Mouse (Mus musculus): ENCODE measurements around the gene Ttc17.

The Ttc17 gene

GRCm38 (mm10) chr2:94378678-94379077 lies 27.8 kb downstream of the Ttc17 start:
- no peak for DNase-seq

- DNase-seq = peak; percentile 2 to 16
Measured at GRCm38 (mm10) chr2:94371093-94371492, 35.4 kb downstream of the Ttc17 start.

GRCm38 (mm10) chr2:94363821-94364220 lies 42.7 kb downstream of the Ttc17 start:
- no peak for DNase-seq

- peak; percentile 15 to 19 for DNase-seq
Measured at GRCm38 (mm10) chr2:94360398-94360973, 46.0 kb downstream of the Ttc17 start.

- no peak for DNase-seq
Measured at GRCm38 (mm10) chr2:94348165-94348591, 58.3 kb downstream of the Ttc17 start.

GRCm38 (mm10) chr2:94346746-94347145 lies 59.7 kb downstream of the Ttc17 start:
- no peak for DNase-seq

GRCm38 (mm10) chr2:94344624-94345023 lies 61.9 kb downstream of the Ttc17 start:
- no peak for DNase-seq

GRCm38 (mm10) chr2:94343290-94344285 lies 62.9 kb downstream of the Ttc17 start:
- no peak for DNase-seq

GRCm38 (mm10) chr2:94340769-94341168 lies 65.7 kb downstream of the Ttc17 start:
- no peak for DNase-seq

- no peak for DNase-seq
Measured at GRCm38 (mm10) chr2:94339495-94339894, 67.0 kb downstream of the Ttc17 start.

GRCm38 (mm10) chr2:94336336-94336735 lies 70.2 kb downstream of the Ttc17 start:
- DNase-seq = no peak

GRCm38 (mm10) chr2:94334742-94335046 lies 71.8 kb downstream of the Ttc17 start:
- DNase-seq = no peak

GRCm38 (mm10) chr2:94333841-94334741 lies 72.4 kb downstream of the Ttc17 start:
- DNase-seq = no peak

- no peak for DNase-seq
Measured at GRCm38 (mm10) chr2:94333086-94333485, 73.4 kb downstream of the Ttc17 start.

GRCm38 (mm10) chr2:94329336-94329735 lies 77.2 kb downstream of the Ttc17 start:
- no peak for DNase-seq

GRCm38 (mm10) chr2:94327836-94328235 lies 78.7 kb downstream of the Ttc17 start:
- no peak for DNase-seq

- DNase-seq = no peak
Measured at GRCm38 (mm10) chr2:94319780-94320179, 86.7 kb downstream of the Ttc17 start.

- peak in 1 of 2 experiments; percentile 13 for DNase-seq
Measured at GRCm38 (mm10) chr2:94316526-94316925, 90.0 kb downstream of the Ttc17 start.

GRCm38 (mm10) chr2:94303984-94304383 lies 102.5 kb downstream of the Ttc17 start:
- no peak for DNase-seq

- DNase-seq = no peak
Measured at GRCm38 (mm10) chr2:94302393-94302792, 104.1 kb downstream of the Ttc17 start.

GRCm38 (mm10) chr2:94301749-94302148 lies 104.7 kb downstream of the Ttc17 start:
- no peak for DNase-seq

- no peak for DNase-seq
Measured at GRCm38 (mm10) chr2:94297467-94297866, 109.0 kb downstream of the Ttc17 start.

GRCm38 (mm10) chr2:94290483-94290882 lies 116.0 kb downstream of the Ttc17 start:
- DNase-seq = peak; percentile 58 to 61
